Mouse (Mus musculus): Measurements from ENCODE around the gene Clmn. TPM values are rescaled to one million over a fixed set of nuclear protein-coding genes. Genes with fewer than 3 reads are reported as not detected.

The Clmn gene
- polyA plus RNA-seq, 1 experiment from 2014 or later = 0.79 TPM

DNA sequence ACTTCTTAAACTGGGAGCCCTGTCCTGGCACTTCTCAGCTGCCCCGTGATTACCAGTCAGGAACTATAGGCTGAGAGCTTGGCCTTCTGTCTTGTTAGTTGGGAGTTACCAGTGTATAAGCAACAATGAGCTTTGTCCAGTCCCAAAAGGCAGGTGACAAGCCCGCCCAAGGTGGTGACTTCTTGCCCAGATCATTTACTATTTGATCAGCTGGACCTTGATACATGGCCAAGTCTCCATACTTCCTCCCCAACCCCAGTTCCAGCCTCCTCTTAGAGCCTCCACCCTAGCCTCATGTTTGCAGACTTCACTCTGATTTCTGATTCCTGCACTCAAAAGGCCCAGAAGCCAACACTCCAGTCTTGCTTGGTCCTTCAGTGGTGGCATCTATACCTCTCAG, 10.1 kb downstream of the Clmn start:
- Histone ChIP-seq H3K9me3 (ENCODE audit: control insufficient read depth, low read length) (no peaks in the 10 kb centered on the region), H3K27ac (ENCODE audit: low read depth, low read length) (no peak overlapping the region), H3K4me2 (ENCODE audit: low read depth, low read length) (no peak overlapping the region), H3K4me3 (ENCODE audit: low read depth, low read length) (no peak overlapping the region), H3K4me1 (ENCODE audit: control insufficient read depth, insufficient read depth, low read length) (no peaks in the 10 kb centered on the region), H3K27me3 (ENCODE audit: control insufficient read depth, insufficient read depth, low read length) (no peaks in the 10 kb centered on the region), H3K9ac (replicated peaks; ENCODE audit: low read depth, low read length) (no peak overlapping the region), H3K36me3 (ENCODE audit: control insufficient read depth, insufficient read depth, low read length) (no peaks in the 10 kb centered on the region)
- WGBS = 98% methylated on average over 2 of the region's 2 CpGs
- ATAC-seq (ENCODE audit: low read depth) = no peak

- Histone ChIP-seq H3K36me3 (ENCODE audit: control insufficient read depth, insufficient read depth, low read length) (no peaks in the 10 kb centered on the region), H3K27me3 (ENCODE audit: control insufficient read depth, insufficient read depth, low read length) (no peaks in the 10 kb centered on the region), H3K4me2 (ENCODE audit: low read depth, low read length) (no peak overlapping the region), H3K4me1 (ENCODE audit: control insufficient read depth, insufficient read depth, low read length) (no peaks in the 10 kb centered on the region), H3K27ac (ENCODE audit: low read depth, low read length) (no peak overlapping the region), H3K9ac (replicated peaks; ENCODE audit: low read depth, low read length) (no peak overlapping the region), H3K9me3 (ENCODE audit: control insufficient read depth, low read length) (no peaks in the 10 kb centered on the region), H3K4me3 (ENCODE audit: low read depth, low read length) (no peak overlapping the region)
- WGBS = 93% methylated on average over 7 of the region's 7 CpGs
- ATAC-seq (ENCODE audit: low read depth) = no peak
Observed at GRCm38 (mm10) chr12:104853374-104853773, 11.5 kb downstream of the Clmn start.

GRCm38 (mm10) chr12:104851711-104852508, 13.0 kb downstream of the Clmn start:
- H3K9ac ChIP-seq (replicated peaks; ENCODE audit: low read depth, low read length) = no peak overlapping the region
- no peaks in the 10 kb centered on the region for H3K4me1 ChIP-seq (ENCODE audit: control insufficient read depth, insufficient read depth, low read length)
- H3K9me3 ChIP-seq (ENCODE audit: control insufficient read depth, low read length) = no peaks in the 10 kb centered on the region
- no peak overlapping the region for H3K4me3 ChIP-seq (ENCODE audit: low read depth, low read length)
- H3K36me3 ChIP-seq (ENCODE audit: control insufficient read depth, insufficient read depth, low read length) = no peaks in the 10 kb centered on the region
- peak; percentile 80 for ATAC-seq (ENCODE audit: low read depth)
- no peak overlapping the region for H3K4me2 ChIP-seq (ENCODE audit: low read depth, low read length)
- H3K27ac ChIP-seq (ENCODE audit: low read depth, low read length) = no peak overlapping the region
- H3K27me3 ChIP-seq (ENCODE audit: control insufficient read depth, insufficient read depth, low read length) = no peaks in the 10 kb centered on the region
- 31% methylated on average over 16 of the region's 16 CpGs for WGBS

DNA sequence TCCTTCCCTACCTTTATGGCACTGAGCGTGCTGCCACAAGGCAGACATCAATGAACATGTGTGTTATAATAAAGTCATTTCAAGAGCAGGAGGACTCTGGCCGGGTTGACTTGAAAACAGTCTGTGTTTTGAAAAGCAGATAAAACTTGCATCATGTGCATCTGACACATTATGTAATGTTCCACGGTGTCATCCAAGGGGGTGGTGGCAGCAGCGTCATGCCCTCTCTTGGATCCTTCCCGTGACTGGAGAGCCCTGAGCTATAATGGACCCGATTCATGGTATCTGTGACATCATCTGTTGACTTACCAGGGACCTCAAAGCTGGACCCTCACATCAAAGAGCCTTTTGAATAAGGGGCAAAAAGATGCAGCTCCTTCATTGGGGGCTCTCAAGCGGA, 14.8 kb downstream of the Clmn start:
- Histone ChIP-seq H3K4me1 (ENCODE audit: control insufficient read depth, insufficient read depth, low read length) (no peaks in the 10 kb centered on the region), H3K36me3 (ENCODE audit: control insufficient read depth, insufficient read depth, low read length) (no peaks in the 10 kb centered on the region), H3K9ac (replicated peaks; ENCODE audit: low read depth, low read length) (no peak overlapping the region), H3K4me3 (ENCODE audit: low read depth, low read length) (no peak overlapping the region), H3K9me3 (ENCODE audit: control insufficient read depth, low read length) (no peaks in the 10 kb centered on the region), H3K27me3 (ENCODE audit: control insufficient read depth, insufficient read depth, low read length) (no peaks in the 10 kb centered on the region), H3K4me2 (ENCODE audit: low read depth, low read length) (no peak overlapping the region), H3K27ac (ENCODE audit: low read depth, low read length) (no peak overlapping the region)
- 86% methylated on average over 7 of the region's 7 CpGs for WGBS
- ATAC-seq (ENCODE audit: low read depth) = no peak

- Histone ChIP-seq H3K27me3 (ENCODE audit: control insufficient read depth, insufficient read depth, low read length) (0 out of 2 replicates have a peak, but pooled peaks cover 3% of the 10 kb centered on the region), H3K4me2 (ENCODE audit: low read depth, low read length) (no peak overlapping the region), H3K4me3 (ENCODE audit: low read depth, low read length) (no peak overlapping the region), H3K9ac (replicated peaks; ENCODE audit: low read depth, low read length) (no peak overlapping the region), H3K36me3 (ENCODE audit: control insufficient read depth, insufficient read depth, low read length) (no peaks in the 10 kb centered on the region), H3K4me1 (ENCODE audit: control insufficient read depth, insufficient read depth, low read length) (no peaks in the 10 kb centered on the region), H3K27ac (ENCODE audit: low read depth, low read length) (no peak overlapping the region), H3K9me3 (ENCODE audit: control insufficient read depth, low read length) (no peaks in the 10 kb centered on the region)
- no peak for ATAC-seq (ENCODE audit: low read depth)
- WGBS = 90% methylated on average over 9 of the region's 9 CpGs
Observed at GRCm38 (mm10) chr12:104848667-104849066, 16.2 kb downstream of the Clmn start.

- H3K4me3 ChIP-seq (ENCODE audit: low read depth, low read length) = no peak overlapping the region
- no peaks in the 10 kb centered on the region for H3K36me3 ChIP-seq (ENCODE audit: control insufficient read depth, insufficient read depth, low read length)
- no peak for ATAC-seq (ENCODE audit: low read depth)
- no peaks in the 10 kb centered on the region for H3K4me1 ChIP-seq (ENCODE audit: control insufficient read depth, insufficient read depth, low read length)
- no peak overlapping the region for H3K27ac ChIP-seq (ENCODE audit: low read depth, low read length)
- no peaks in the 10 kb centered on the region for H3K9me3 ChIP-seq (ENCODE audit: control insufficient read depth, low read length)
- no peak overlapping the region for H3K9ac ChIP-seq (replicated peaks; ENCODE audit: low read depth, low read length)
- 81% methylated on average over 4 of the region's 4 CpGs for WGBS
- 0 out of 2 replicates have a peak, but pooled peaks cover 3% of the 10 kb centered on the region for H3K27me3 ChIP-seq (ENCODE audit: control insufficient read depth, insufficient read depth, low read length)
- H3K4me2 ChIP-seq (ENCODE audit: low read depth, low read length) = no peak overlapping the region
Observed at GRCm38 (mm10) chr12:104847227-104847626, 17.6 kb downstream of the Clmn start.

DNA sequence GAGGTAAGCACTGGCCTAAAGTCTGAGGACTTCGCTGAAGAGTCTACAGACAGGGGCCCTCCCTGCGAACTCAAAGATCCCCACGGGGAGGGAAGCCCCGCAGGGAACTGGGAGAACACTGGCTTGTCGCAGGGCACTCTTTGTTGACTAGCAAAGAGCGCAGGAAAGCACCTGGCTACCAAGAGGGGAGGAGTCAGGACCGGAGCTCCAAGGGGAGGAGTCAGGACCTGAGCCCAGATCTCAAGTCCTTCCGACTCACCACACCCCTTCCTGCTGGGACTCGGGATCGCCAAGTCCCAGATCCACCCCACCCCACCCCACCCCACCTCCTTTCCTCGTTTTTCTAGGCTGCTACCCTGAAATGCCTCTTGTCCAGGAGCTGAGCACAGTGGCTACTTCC, 19.2 kb downstream of the Clmn start:
- Histone ChIP-seq H3K9ac (replicated peaks; ENCODE audit: low read depth, low read length) (no peak overlapping the region), H3K4me3 (ENCODE audit: low read depth, low read length) (no peak overlapping the region), H3K27ac (ENCODE audit: low read depth, low read length) (no peak overlapping the region), H3K4me1 (ENCODE audit: control insufficient read depth, insufficient read depth, low read length) (no peaks in the 10 kb centered on the region), H3K9me3 (ENCODE audit: control insufficient read depth, low read length) (no peaks in the 10 kb centered on the region), H3K4me2 (ENCODE audit: low read depth, low read length) (no peak overlapping the region), H3K36me3 (ENCODE audit: control insufficient read depth, insufficient read depth, low read length) (no peaks in the 10 kb centered on the region), H3K27me3 (ENCODE audit: control insufficient read depth, insufficient read depth, low read length) (0 out of 2 replicates have a peak, but pooled peaks cover 3% of the 10 kb centered on the region)
- no peak for ATAC-seq (ENCODE audit: low read depth)
- WGBS = 5% methylated on average over 11 of the region's 11 CpGs

GRCm38 (mm10) chr12:104844989-104845388, 19.9 kb downstream of the Clmn start:
- Histone ChIP-seq H3K4me1 (ENCODE audit: control insufficient read depth, insufficient read depth, low read length) (no peaks in the 10 kb centered on the region), H3K4me2 (ENCODE audit: low read depth, low read length) (no peak overlapping the region), H3K36me3 (ENCODE audit: control insufficient read depth, insufficient read depth, low read length) (no peaks in the 10 kb centered on the region), H3K27ac (ENCODE audit: low read depth, low read length) (no peak overlapping the region), H3K9ac (replicated peaks; ENCODE audit: low read depth, low read length) (no peak overlapping the region), H3K9me3 (ENCODE audit: control insufficient read depth, low read length) (no peaks in the 10 kb centered on the region), H3K27me3 (ENCODE audit: control insufficient read depth, insufficient read depth, low read length) (0 out of 2 replicates have a peak, but pooled peaks cover 3% of the 10 kb centered on the region), H3K4me3 (ENCODE audit: low read depth, low read length) (no peak overlapping the region)
- no peak for ATAC-seq (ENCODE audit: low read depth)
- 68% methylated on average over 4 of the region's 4 CpGs for WGBS

- Histone ChIP-seq H3K9ac (replicated peaks; ENCODE audit: low read depth, low read length) (no peak overlapping the region), H3K9me3 (ENCODE audit: control insufficient read depth, low read length) (no peaks in the 10 kb centered on the region), H3K36me3 (ENCODE audit: control insufficient read depth, insufficient read depth, low read length) (no peaks in the 10 kb centered on the region), H3K4me2 (ENCODE audit: low read depth, low read length) (no peak overlapping the region), H3K27me3 (ENCODE audit: control insufficient read depth, insufficient read depth, low read length) (0 out of 2 replicates have a peak, but pooled peaks cover 3% of the 10 kb centered on the region), H3K4me1 (ENCODE audit: control insufficient read depth, insufficient read depth, low read length) (no peaks in the 10 kb centered on the region), H3K4me3 (ENCODE audit: low read depth, low read length) (no peak overlapping the region), H3K27ac (ENCODE audit: low read depth, low read length) (no peak overlapping the region)
- no peak for ATAC-seq (ENCODE audit: low read depth)
- WGBS = 63% methylated on average over 4 of the region's 4 CpGs
Observed at GRCm38 (mm10) chr12:104844279-104844678, 20.6 kb downstream of the Clmn start.

All from neural tube, embryonic 14.5 days (tissue).